Mouse (Mus musculus) central nervous system, embryonic 18 days (tissue): ENCODE results near the gene Nepro. TPM values are rescaled to one million over a fixed set of nuclear protein-coding genes. Genes with fewer than 3 reads are reported as not detected.

ENCODE experiments used
- polyA plus RNA-seq: library from polyadenylated mRNA; depleted of rRNA; stranded (reverse); fragments of >200 nt; gene quantifications from 2 replicates; pipeline ENCODE4 v1.2.3, GENCODE M21; 2012; rRNA removed

Nepro gene
- 4.3 and 4.4 TPM in 2 replicates for polyA plus RNA-seq

GRCm38 (mm10) chr16:44724083-44724787 is at the start of gene Nepro:
TSS of gene Nepro (plus strand) at chr16:44724301.

GRCm38 (mm10) chr16:44745866-44746562 is 21.9 kb downstream of the Nepro start, which contains the start of gene Gtpbp8:
TSS of gene Gtpbp8 (minus strand) at chr16:44746363.

DNA sequence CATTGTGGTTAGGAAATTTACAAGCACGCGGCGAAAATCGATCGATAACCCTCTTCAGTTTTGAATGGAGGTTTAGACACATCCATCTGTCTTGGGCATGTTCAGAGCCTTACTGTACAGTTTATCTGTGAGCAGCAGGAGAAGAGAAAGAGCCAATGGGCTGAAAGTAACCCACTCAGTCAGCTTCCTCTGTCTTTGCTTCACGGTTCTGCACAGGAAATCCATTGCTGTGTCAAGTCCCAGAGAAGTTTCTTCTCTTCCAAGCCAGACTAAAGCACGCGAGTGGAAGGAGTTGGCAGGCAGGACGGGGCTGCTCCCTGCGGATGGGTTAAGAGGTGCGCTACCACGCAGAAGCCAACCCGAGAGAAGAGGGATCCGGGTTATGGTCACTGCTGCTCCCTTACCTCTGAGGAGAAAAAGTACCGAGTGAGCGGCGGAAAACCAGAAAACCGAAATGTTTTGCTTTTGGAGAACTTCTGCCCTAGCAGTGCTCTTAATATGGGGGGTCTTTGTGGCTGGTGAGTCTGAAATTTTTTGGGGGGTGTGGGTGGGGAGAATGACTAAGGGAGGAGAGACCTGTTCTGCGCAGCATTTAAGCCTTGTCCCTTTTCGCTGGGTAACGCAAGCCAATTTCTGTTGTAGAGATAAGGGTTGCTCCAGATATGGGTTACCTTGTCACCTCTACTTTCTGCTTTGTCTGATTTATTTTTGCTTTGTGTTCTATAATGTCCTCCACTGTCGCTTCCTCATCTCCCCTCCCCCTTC is 41.6 kb downstream of the Nepro start, which contains the start of gene Cd200r1:
Cd200r1 (plus strand) TSS at position 182 of the 765 bp plus-strand sequence.

Other genes starting within 250 kb of the Nepro start
- gene Boc, start 165.4 kb upstream of the Nepro start, polyA plus RNA-seq: 9.0 and 9.2 TPM in 2 replicates
- gene Gtpbp8, start 22.1 kb downstream of the Nepro start, polyA plus RNA-seq: 18.6 and 20.3 TPM in 2 replicates
- gene Cd200r1, start 41.4 kb downstream of the Nepro start, polyA plus RNA-seq: 0.20 and 0.31 TPM in 2 replicates
- 0.11 and 0.13 TPM in 2 replicates for gene Cd200r4, start 87.4 kb downstream of the Nepro start, polyA plus RNA-seq
- gene Cd200r2, start 142.8 kb downstream of the Nepro start, polyA plus RNA-seq: not detected in 2 replicates
- 0.07 TPM in 1 of 2 replicates, not detected in the other for gene Cd200r3, start 219.4 kb downstream of the Nepro start, polyA plus RNA-seq